Mouse (Mus musculus): ENCODE measurements around the gene Fstl4.
"Not testable (repeated sequence)": the region's sequence is repeated elsewhere in the genome, so short reads cannot be mapped to it uniquely, and the experiment has no call there.

Gene Fstl4

GRCm38 (mm10) chr11:53028421-53029168, 264.2 kb downstream of the Fstl4 start:
- no peak for DNase-seq

DNA sequence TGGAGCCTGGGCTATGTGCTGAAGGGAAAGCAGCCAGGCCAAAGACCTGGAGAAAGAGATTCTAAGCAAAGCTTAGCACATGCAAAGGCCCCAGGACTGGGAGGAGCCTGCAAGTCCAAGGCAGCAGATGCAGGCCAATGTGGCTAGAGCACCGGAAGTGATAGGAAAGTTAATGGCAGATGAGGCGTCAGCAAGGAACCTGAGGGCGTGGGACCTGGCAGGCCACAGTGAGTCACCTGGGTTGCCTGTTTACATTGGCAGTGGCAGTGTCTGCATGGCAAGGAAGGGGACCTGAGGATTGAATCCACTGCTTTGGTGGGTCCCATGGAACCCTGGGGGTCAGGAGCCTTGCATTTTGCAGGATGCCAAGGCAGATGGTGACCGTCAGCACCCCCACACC, 267.3 kb downstream of the Fstl4 start:
- no peak for DNase-seq

GRCm38 (mm10) chr11:53032336-53032735, 267.9 kb downstream of the Fstl4 start:
- DNase-seq = peak; percentile 17 to 62

GRCm38 (mm10) chr11:53035414-53035813, 271.0 kb downstream of the Fstl4 start:
- DNase-seq = no peak

DNA sequence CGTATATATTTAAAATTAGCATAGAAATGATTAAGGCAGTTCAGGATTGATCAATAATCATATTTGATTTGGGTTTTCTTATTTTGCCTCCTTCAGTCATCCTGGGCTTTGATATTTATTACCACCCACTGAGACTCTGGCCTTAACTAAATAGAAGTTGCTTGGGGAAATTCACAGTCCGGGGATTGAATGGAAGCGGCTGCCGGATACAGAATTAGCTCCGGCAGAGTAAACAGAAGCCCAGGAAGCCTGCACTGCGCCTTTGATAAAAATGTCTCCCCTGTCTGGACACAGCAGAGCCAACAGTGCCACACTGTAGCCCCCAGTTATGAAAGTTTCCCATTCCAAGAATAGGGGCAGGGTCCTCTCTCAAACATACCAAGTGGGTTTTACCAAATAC, 282.4 kb downstream of the Fstl4 start:
- no peak for DNase-seq

DNA sequence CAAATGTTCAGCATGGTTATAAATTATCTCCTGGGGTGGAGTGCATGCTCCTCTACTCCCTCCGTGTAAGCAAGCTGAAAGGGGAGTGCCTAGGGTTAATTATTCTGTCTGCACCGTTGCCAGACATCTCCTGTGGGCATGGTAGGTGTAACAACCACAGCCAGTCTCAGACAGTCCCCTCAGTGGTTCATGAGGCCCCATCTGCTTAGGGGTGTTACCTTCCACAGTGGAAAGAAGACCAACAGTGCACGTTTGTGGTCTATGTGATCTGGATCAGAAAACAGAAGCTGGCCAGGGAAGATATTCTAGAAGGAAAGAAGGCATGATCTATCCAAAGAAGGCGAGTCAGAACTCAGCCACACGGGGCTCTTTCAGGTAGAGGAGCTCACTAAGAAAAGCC, 289.7 kb downstream of the Fstl4 start:
- no peak for DNase-seq

GRCm38 (mm10) chr11:53055896-53056295, 291.5 kb downstream of the Fstl4 start:
- no peak for DNase-seq

DNA sequence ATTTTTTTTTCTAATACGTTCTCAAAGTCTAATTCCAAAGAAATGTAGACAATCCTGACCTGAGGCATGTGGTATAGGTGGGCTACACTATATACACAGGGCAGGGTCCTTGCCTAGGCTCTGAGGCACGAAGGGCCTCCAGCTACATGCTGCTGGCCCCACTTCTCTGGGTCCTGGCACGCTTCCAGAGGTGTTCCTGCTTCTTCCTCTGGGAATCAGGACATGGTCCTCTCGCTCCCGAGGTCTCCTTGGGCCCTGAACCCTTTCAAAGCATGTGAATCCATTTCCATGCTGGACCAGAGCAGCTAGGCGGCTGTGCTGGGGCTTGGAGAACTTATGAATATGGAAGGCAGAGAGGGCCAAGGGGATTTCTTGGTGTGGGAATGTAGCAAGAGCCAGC, 292.3 kb downstream of the Fstl4 start:
- DNase-seq = no peak

GRCm38 (mm10) chr11:53057821-53058553, 293.6 kb downstream of the Fstl4 start:
- DNase-seq = no peak

GRCm38 (mm10) chr11:53058557-53058956, 294.1 kb downstream of the Fstl4 start:
- no peak for DNase-seq

- no peak for DNase-seq
Observed at GRCm38 (mm10) chr11:53067699-53068478, 303.5 kb downstream of the Fstl4 start.

DNA sequence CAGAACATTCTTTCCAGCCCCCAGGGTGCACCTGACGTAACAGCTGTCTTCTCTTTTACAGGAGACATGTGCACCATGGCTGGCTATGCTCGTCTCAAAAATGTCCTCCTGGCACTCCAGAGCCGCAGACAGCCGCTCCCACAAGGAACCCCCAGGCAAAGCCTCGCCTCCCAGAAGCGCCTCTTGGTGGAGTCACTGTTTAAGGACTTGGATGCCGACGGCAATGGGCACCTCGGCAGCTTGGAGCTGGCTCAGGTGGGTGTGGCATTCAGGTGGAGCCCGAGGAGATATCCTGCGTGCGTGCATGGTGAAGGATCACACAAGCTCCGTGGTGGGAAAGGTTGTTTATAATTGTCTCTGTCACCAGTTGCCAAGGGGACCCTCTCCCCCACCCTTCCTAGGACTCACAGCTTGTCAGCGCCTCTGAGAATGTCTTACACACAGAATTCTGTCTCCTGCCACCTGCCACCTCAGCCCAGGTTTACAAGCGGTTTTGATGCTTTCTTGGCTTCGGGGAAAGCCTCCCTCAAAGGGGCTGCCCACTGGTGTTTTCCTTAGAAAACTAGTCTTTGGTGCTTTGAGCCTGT, 304.1 kb downstream of the Fstl4 start:
- no peak for DNase-seq

GRCm38 (mm10) chr11:53069751-53070150, 305.3 kb downstream of the Fstl4 start:
- DNase-seq = no peak

GRCm38 (mm10) chr11:53071602-53072001, 307.2 kb downstream of the Fstl4 start:
- DNase-seq = no peak

GRCm38 (mm10) chr11:53077641-53078040, 313.2 kb downstream of the Fstl4 start:
- no peak for DNase-seq

- no peak for DNase-seq
Observed at GRCm38 (mm10) chr11:53078419-53079334, 314.2 kb downstream of the Fstl4 start.

DNA sequence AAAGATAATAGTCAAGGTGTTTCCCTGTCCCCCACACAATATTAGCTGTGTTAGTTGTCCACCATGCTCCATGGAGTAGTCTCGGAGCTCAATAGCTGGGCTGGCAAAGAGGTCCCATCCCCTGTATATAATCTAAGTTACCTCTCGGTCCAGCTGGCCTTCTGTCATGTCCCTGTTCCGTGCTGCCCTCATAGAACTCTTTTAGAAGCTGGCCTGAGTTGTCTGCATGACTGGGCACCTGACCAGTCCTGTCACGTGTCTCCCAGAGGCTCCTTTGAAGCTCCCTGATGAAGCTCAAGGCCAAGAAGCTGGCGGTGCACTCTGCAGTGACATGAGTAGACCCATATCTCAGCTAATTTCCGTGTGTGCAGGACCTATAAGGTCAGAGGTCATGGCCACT, 316.9 kb downstream of the Fstl4 start:
- DNase-seq = no peak

DNA sequence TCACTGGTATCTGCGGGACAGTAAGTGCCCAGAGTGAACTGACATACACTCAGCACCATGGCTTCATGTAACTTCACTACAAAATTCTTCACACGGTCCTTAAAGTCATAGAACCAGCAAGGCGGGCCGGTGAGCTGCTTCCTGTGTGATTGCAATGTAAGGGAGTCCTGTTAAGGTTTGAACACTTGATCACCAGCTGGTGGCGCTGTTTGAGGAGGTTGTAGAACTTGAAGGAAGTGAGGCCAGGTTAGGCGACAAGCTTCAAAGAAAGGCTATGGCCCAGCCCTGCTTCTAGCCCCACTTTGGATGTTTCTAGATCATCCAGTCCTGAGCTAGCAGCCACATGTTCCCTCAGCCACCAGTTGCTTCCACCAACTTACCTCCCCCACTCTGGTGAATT, 320.9 kb downstream of the Fstl4 start:
- no peak for DNase-seq

- DNase-seq = no peak
Observed at GRCm38 (mm10) chr11:53085858-53086565, 321.6 kb downstream of the Fstl4 start.

DNA sequence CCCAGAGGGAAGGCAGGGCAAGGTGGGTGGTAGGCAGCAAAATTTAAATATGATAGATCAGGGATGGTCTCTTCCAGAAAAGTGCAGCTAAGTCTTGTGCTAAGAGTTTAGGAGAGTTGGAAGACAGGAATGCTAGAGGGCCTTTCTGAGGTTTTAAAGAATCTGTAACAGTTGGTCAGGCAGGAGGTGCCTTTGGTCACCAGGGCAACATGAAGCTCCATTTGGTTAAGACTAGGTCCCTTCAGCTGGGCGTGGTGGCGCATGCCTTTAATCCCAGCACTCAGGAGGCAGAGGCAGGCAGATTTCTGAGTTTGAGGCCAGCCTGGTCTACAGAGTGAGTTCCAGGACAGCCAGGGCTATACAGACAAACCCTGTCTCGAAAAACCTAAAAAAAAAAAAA, 323.5 kb downstream of the Fstl4 start:
- DNase-seq = not testable (repeated sequence)

DNA sequence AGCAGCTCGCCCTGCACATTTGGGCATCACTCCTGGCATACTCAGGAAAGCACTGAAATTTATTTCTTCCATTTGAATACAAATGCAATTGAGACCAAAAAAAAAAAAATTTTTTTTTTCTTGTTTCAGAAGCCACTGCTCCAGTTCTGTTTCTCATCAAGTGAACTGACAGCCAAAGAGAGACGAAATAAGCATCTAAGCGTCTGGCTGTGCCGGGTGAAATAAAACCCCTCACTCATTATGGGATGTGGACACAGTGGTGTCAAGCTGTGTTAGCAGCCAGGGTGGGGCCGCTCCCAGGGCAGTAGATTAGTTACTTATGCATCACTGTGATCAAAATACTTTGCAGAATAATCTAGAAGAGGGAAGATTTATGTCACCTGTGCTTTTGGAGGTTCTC, 327.2 kb downstream of the Fstl4 start:
- no peak for DNase-seq

Data from spleen, adult 18-20 months (tissue).